Mouse (Mus musculus): ENCODE measurements around the gene Bmi1. TPM values are rescaled to one million over a fixed set of nuclear protein-coding genes. Genes with fewer than 3 reads are reported as not detected.
A peak's percentile ranks its signal among the peaks of the same experiment; 100 is the strongest.

The Bmi1 gene
- polyA plus RNA-seq (2016; fragmentation: Nextera tagmentation; extraction: Ambion mirVana) = 26.3 and 26.6 TPM in 2 replicates

- DNase-seq (ENCODE audit: low spot score) = no peak
- Histone ChIP-seq H3K9me3 (no peaks in the 10 kb centered on the region), H3K27me3 (replicated peaks; ENCODE audit: low read depth, poor library complexity, severe bottlenecking) (peaks cover 67% of the 10 kb centered on the region), H3K4me3 (peak within 1 kb of the TSS; percentile 87), H3K4me1 (peaks cover 49% of the 10 kb centered on the region), H3K27ac (replicated peaks) (peak within 1 kb of the TSS; percentile 97), H3K36me3 (replicated peaks) (peaks cover 3% of the 10 kb centered on the region)
- under 1% methylated on average over 69 of the region's 77 CpGs for WGBS
These were observed at the start of gene Bmi1 for GRCm38 (mm10) chr2:18676936-18677491. Gene Bmi1, plus strand, starts transcription at chr2:18677018.

- Histone ChIP-seq H3K9me3 (no peaks in the 10 kb centered on the region), H3K27me3 (replicated peaks; ENCODE audit: low read depth, poor library complexity, severe bottlenecking) (no peaks in the 10 kb centered on the region), H3K27ac (replicated peaks) (no peak overlapping the region), H3K4me1 (peaks cover 5% of the 10 kb centered on the region; the same call in 1 of the 2 replicates), H3K4me3 (no peak overlapping the region), H3K36me3 (replicated peaks) (no peaks in the 10 kb centered on the region)
- WGBS = 71% methylated on average over 5 of the region's 5 CpGs
- DNase-seq (ENCODE audit: low spot score) = no peak
These were observed 46.3 kb upstream of the Bmi1 start for GRCm38 (mm10) chr2:18630547-18630946.

GRCm38 (mm10) chr2:18635052-18635451 is 41.8 kb upstream of the Bmi1 start:
- no peak for DNase-seq (ENCODE audit: low spot score)
- Histone ChIP-seq H3K4me1 (no peaks in the 10 kb centered on the region), H3K4me3 (no peak overlapping the region), H3K9me3 (no peaks in the 10 kb centered on the region), H3K27ac (replicated peaks) (no peak overlapping the region), H3K27me3 (replicated peaks; ENCODE audit: low read depth, poor library complexity, severe bottlenecking) (no peaks in the 10 kb centered on the region), H3K36me3 (replicated peaks) (no peaks in the 10 kb centered on the region)
- WGBS = 94% methylated on average over 8 of the region's 8 CpGs

- no peak overlapping the region for H3K4me3 ChIP-seq
- DNase-seq (ENCODE audit: low spot score) = no peak
- no peak overlapping the region for H3K27ac ChIP-seq (replicated peaks)
- no peaks in the 10 kb centered on the region for H3K27me3 ChIP-seq (replicated peaks; ENCODE audit: low read depth, poor library complexity, severe bottlenecking)
- H3K4me1 ChIP-seq = no peaks in the 10 kb centered on the region
- H3K36me3 ChIP-seq (replicated peaks) = no peaks in the 10 kb centered on the region
- WGBS = 84% methylated on average over 3 of the region's 4 CpGs
- H3K9me3 ChIP-seq = no peaks in the 10 kb centered on the region
These were observed 28.3 kb upstream of the Bmi1 start for GRCm38 (mm10) chr2:18648563-18648962.

- 0 out of 2 replicates have a peak, but pooled peaks cover 3% of the 10 kb centered on the region for H3K27me3 ChIP-seq (replicated peaks; ENCODE audit: low read depth, poor library complexity, severe bottlenecking)
- no peak overlapping the region for H3K4me3 ChIP-seq
- 79% methylated on average over 5 of the region's 5 CpGs for WGBS
- no peak overlapping the region for H3K27ac ChIP-seq (replicated peaks)
- H3K4me1 ChIP-seq = no peaks in the 10 kb centered on the region
- no peaks in the 10 kb centered on the region for H3K9me3 ChIP-seq
- no peak for DNase-seq (ENCODE audit: low spot score)
- H3K36me3 ChIP-seq (replicated peaks) = no peaks in the 10 kb centered on the region
These were observed 22.0 kb upstream of the Bmi1 start for GRCm38 (mm10) chr2:18654821-18655220.

- 92% methylated on average over 3 of the region's 3 CpGs for WGBS
- Histone ChIP-seq H3K36me3 (replicated peaks) (no peaks in the 10 kb centered on the region), H3K27ac (replicated peaks) (no peak overlapping the region), H3K27me3 (replicated peaks; ENCODE audit: low read depth, poor library complexity, severe bottlenecking) (peaks cover 16% of the 10 kb centered on the region), H3K4me1 (no peaks in the 10 kb centered on the region), H3K4me3 (no peak overlapping the region), H3K9me3 (no peaks in the 10 kb centered on the region)
- DNase-seq (ENCODE audit: low spot score) = no peak
These were observed 12.8 kb upstream of the Bmi1 start for GRCm38 (mm10) chr2:18664003-18664402.

GRCm38 (mm10) chr2:18671041-18671440 is 5.8 kb upstream of the Bmi1 start:
- no peak overlapping the region for H3K27ac ChIP-seq (replicated peaks)
- DNase-seq (ENCODE audit: low spot score) = no peak
- H3K9me3 ChIP-seq = no peaks in the 10 kb centered on the region
- no peaks in the 10 kb centered on the region for H3K36me3 ChIP-seq (replicated peaks)
- peaks cover 62% of the 10 kb centered on the region for H3K27me3 ChIP-seq (replicated peaks; ENCODE audit: low read depth, poor library complexity, severe bottlenecking)
- WGBS = 3% methylated on average over 6 of the region's 6 CpGs
- H3K4me3 ChIP-seq = no peak overlapping the region
- H3K4me1 ChIP-seq = peaks cover 27% of the 10 kb centered on the region

GRCm38 (mm10) chr2:18672133-18672765 is 4.6 kb upstream of the Bmi1 start, which contains the start of gene Commd3:
Gene Commd3, plus strand, starts transcription at chr2:18672384.
- WGBS = under 1% methylated on average over 91 of the region's 91 CpGs
- Histone ChIP-seq H3K4me1 (peaks cover 29% of the 10 kb centered on the region), H3K27ac (replicated peaks) (peak within 1 kb of the TSS; percentile 99), H3K9me3 (no peaks in the 10 kb centered on the region), H3K27me3 (replicated peaks; ENCODE audit: low read depth, poor library complexity, severe bottlenecking) (peaks cover 61% of the 10 kb centered on the region), H3K36me3 (replicated peaks) (no peaks in the 10 kb centered on the region), H3K4me3 (peak within 1 kb of the TSS; percentile 84)
- peak; percentile 92 for DNase-seq (ENCODE audit: low spot score)

GRCm38 (mm10) chr2:18672766-18673164 is 4.1 kb upstream of the Bmi1 start:
- Histone ChIP-seq H3K36me3 (replicated peaks) (no peaks in the 10 kb centered on the region), H3K9me3 (no peaks in the 10 kb centered on the region), H3K4me1 (peaks cover 29% of the 10 kb centered on the region), H3K27ac (replicated peaks) (peak overlapping the region; percentile 99), H3K4me3 (peak overlapping the region; percentile 84), H3K27me3 (replicated peaks; ENCODE audit: low read depth, poor library complexity, severe bottlenecking) (peaks cover 56% of the 10 kb centered on the region)
- DNase-seq (ENCODE audit: low spot score) = no peak
- WGBS = 1% methylated on average over 11 of the region's 11 CpGs

- WGBS = 9% methylated on average over 4 of the region's 4 CpGs
- Histone ChIP-seq H3K4me1 (peaks cover 37% of the 10 kb centered on the region), H3K36me3 (replicated peaks) (no peaks in the 10 kb centered on the region), H3K4me3 (peak overlapping the region; percentile 21; the same call in 1 of the 2 replicates), H3K27ac (replicated peaks) (no peak overlapping the region), H3K9me3 (no peaks in the 10 kb centered on the region), H3K27me3 (replicated peaks; ENCODE audit: low read depth, poor library complexity, severe bottlenecking) (peaks cover 58% of the 10 kb centered on the region)
- no peak for DNase-seq (ENCODE audit: low spot score)
These were observed 3.1 kb upstream of the Bmi1 start for GRCm38 (mm10) chr2:18673766-18674165.

- Histone ChIP-seq H3K4me1 (peaks cover 37% of the 10 kb centered on the region), H3K27ac (replicated peaks) (no peak overlapping the region), H3K27me3 (replicated peaks; ENCODE audit: low read depth, poor library complexity, severe bottlenecking) (peaks cover 58% of the 10 kb centered on the region), H3K36me3 (replicated peaks) (no peaks in the 10 kb centered on the region), H3K9me3 (no peaks in the 10 kb centered on the region), H3K4me3 (peak overlapping the region; percentile 21; the same call in 1 of the 2 replicates)
- WGBS = 15% methylated on average over 4 of the region's 4 CpGs
- no peak for DNase-seq (ENCODE audit: low spot score)
These were observed 2.5 kb upstream of the Bmi1 start for GRCm38 (mm10) chr2:18674193-18674902.

GRCm38 (mm10) chr2:18675681-18676456 is 949 bp upstream of the Bmi1 start:
- Histone ChIP-seq H3K4me3 (peak overlapping the region; percentile 87), H3K36me3 (replicated peaks) (no peaks in the 10 kb centered on the region), H3K27me3 (replicated peaks; ENCODE audit: low read depth, poor library complexity, severe bottlenecking) (peaks cover 58% of the 10 kb centered on the region), H3K4me1 (peaks cover 46% of the 10 kb centered on the region), H3K27ac (replicated peaks) (peak overlapping the region; percentile 97), H3K9me3 (no peaks in the 10 kb centered on the region)
- peak; percentile 48 for DNase-seq (ENCODE audit: low spot score)
- WGBS = 7% methylated on average over 42 of the region's 42 CpGs

Data from embryonic facial prominence, embryonic 10.5 days (tissue).